Mouse (Mus musculus) MEL (cell line): ENCODE results near the gene Msl1. TPM values are rescaled to one million over a fixed set of nuclear protein-coding genes. Genes with fewer than 3 reads are reported as not detected.

ENCODE experiments used
- DNase-seq: peaks from one replicate; pipeline ENCODE4 v3.0.0; 2011; ENCODE audit warnings: low read depth, low spot score
- H3K27ac ChIP-seq: 2 replicates; pipeline ENCODE4 v1.5.1; 2012; ENCODE audit warnings: low read depth, mild to moderate bottlenecking, control low read depth, low read length, moderate library complexity; ENCODE audit not compliant: control insufficient read depth
- H3K27me3 ChIP-seq, 2 experiments: fragments of 150-350 bp in 1 of 2; sonication (generic) in 1 of 2; 2 replicates each; pipeline ENCODE4 v1.6.1; 2012; ENCODE audit warnings: low read length in 2 of 2, mild to moderate bottlenecking in 2 of 2, improper control_type of control experiment in 1 of 2, moderate library complexity in 1 of 2; ENCODE audit not compliant: insufficient read depth in 2 of 2, control insufficient read depth in 1 of 2
- H3K36me3 ChIP-seq, 2 experiments: 2 replicates each; pipeline ENCODE4 v1.6.1; 2012 to 2014; ENCODE audit warnings: low read length in 2 of 2, improper control_type of control experiment in 1 of 2, inconsistent platforms in 1 of 2, mild to moderate bottlenecking in 1 of 2; ENCODE audit not compliant: insufficient read depth in 2 of 2, control insufficient read depth in 1 of 2
- H3K4me1 ChIP-seq, 2 experiments: fragments of 150-350 bp in 1 of 2; sonication (generic) in 1 of 2; 2 replicates each; pipeline ENCODE4 v1.6.1; 2012; ENCODE audit warnings: low read length in 2 of 2, improper control_type of control experiment in 1 of 2, mild to moderate bottlenecking in 1 of 2; ENCODE audit not compliant: insufficient read depth in 2 of 2, control insufficient read depth in 1 of 2
- H3K4me3 ChIP-seq, 2 experiments: fragments of 150-350 bp in 1 of 2; sonication (generic) in 1 of 2; 2 replicates each; pipeline ENCODE4 v1.5.1; 2012; ENCODE audit warnings: low read depth in 2 of 2, low read length in 2 of 2, mild to moderate bottlenecking in 2 of 2, moderate library complexity in 2 of 2, control low read depth in 1 of 2, improper control_type of control experiment in 1 of 2; ENCODE audit not compliant: control insufficient read depth in 1 of 2, insufficient read depth in 1 of 2
- H3K79me2 ChIP-seq: 2 replicates; pipeline ENCODE4 v1.6.1; 2012; ENCODE audit warnings: mild to moderate bottlenecking, low read length, moderate library complexity; ENCODE audit not compliant: control insufficient read depth, poor library complexity, insufficient read depth
- H3K9ac ChIP-seq: 2 replicates; pipeline ENCODE4 v1.6.1; 2012; ENCODE audit warnings: low read depth, mild to moderate bottlenecking, control low read depth, low read length, moderate library complexity; ENCODE audit not compliant: control insufficient read depth, poor library complexity, severe bottlenecking
- H3K9me3 ChIP-seq: fragments of 150-350 bp; sonication (generic); replicated peaks from 2 replicates; pipeline ENCODE4 v1.6.1; 2012; ENCODE audit warnings: mild to moderate bottlenecking, low read length, improper control_type of control experiment, moderate library complexity; ENCODE audit not compliant: insufficient read depth
- CHD1 ChIP-seq: IDR thresholded peaks from 2 replicates; pipeline ENCODE4 v1.6.1; 2012; ENCODE audit warnings: low read depth, mild to moderate bottlenecking, inconsistent platforms, low read length, improper control_type of control experiment
- CTCF ChIP-seq, 3 experiments: IDR thresholded peaks in 2 of 3; conservative IDR thresholded peaks in 1 of 3; 2 replicates each; pipeline ENCODE4 v1.5.1; 2011 to 2012; ENCODE audit warnings: low read length in 3 of 3, low read depth in 2 of 3, mild to moderate bottlenecking in 2 of 3, improper control_type of control experiment in 1 of 3, inconsistent platforms in 1 of 3, mixed read lengths in 1 of 3, moderate library complexity in 1 of 3; ENCODE audit not compliant: control insufficient read depth in 1 of 3, insufficient read depth in 1 of 3, poor library complexity in 1 of 3, severe bottlenecking in 1 of 3
- E2F4 ChIP-seq: IDR thresholded peaks from 2 replicates; pipeline ENCODE4 v1.6.1; 2011; ENCODE audit warnings: low read depth, low read length, improper control_type of control experiment, borderline replicate concordance
- ELF1 ChIP-seq: IDR thresholded peaks from 2 replicates; pipeline ENCODE4 v1.6.1; 2014; ENCODE audit warnings: low read depth, mild to moderate bottlenecking, inconsistent platforms, low read length, improper control_type of control experiment, moderate library complexity
- EP300 ChIP-seq, 2 experiments: IDR thresholded peaks; 2 replicates each; pipeline ENCODE4 v1.6.1; 2011; ENCODE audit warnings: improper control_type of control experiment in 2 of 2, low read length in 2 of 2, low read depth in 1 of 2, mild to moderate bottlenecking in 1 of 2
- ETS1 ChIP-seq: IDR thresholded peaks from 2 replicates; pipeline ENCODE4 v1.6.1; 2012; ENCODE audit warnings: low read depth, mild to moderate bottlenecking, inconsistent platforms, low read length, improper control_type of control experiment, moderate library complexity
- GATA1 ChIP-seq: IDR thresholded peaks from 2 replicates; pipeline ENCODE4 v1.6.1; 2011; ENCODE audit warnings: low read depth, low read length, improper control_type of control experiment
- HCFC1 ChIP-seq: IDR thresholded peaks from 2 replicates; pipeline ENCODE4 v1.6.1; 2012; ENCODE audit warnings: low read depth, mild to moderate bottlenecking, inconsistent platforms, low read length, improper control_type of control experiment, moderate library complexity
- JUND ChIP-seq: IDR thresholded peaks from 2 replicates; pipeline ENCODE4 v1.6.1; 2011; ENCODE audit warnings: low read depth, mild to moderate bottlenecking, improper control_type of control experiment, low read length
- KAT2A ChIP-seq: conservative IDR thresholded peaks from 2 replicates; pipeline ENCODE4 v1.6.1; 2012; ENCODE audit warnings: low read depth, low read length, improper control_type of control experiment, inconsistent platforms
- MAFK ChIP-seq: IDR thresholded peaks from 2 replicates; pipeline ENCODE4 v1.6.1; 2011; ENCODE audit warnings: low read depth, mild to moderate bottlenecking, low read length, improper control_type of control experiment, borderline replicate concordance
- MAX ChIP-seq: IDR thresholded peaks from 2 replicates; pipeline ENCODE4 v1.6.1; 2011; ENCODE audit warnings: low read length, improper control_type of control experiment
- MEF2A ChIP-seq: IDR thresholded peaks from 2 replicates; pipeline ENCODE4 v1.6.1; 2014; ENCODE audit warnings: low read depth, mild to moderate bottlenecking, inconsistent platforms, low read length, improper control_type of control experiment; ENCODE audit not compliant: poor library complexity, insufficient replicate concordance, severe bottlenecking; ENCODE audit errors: extremely low read depth
- MXI1 ChIP-seq: IDR thresholded peaks from 2 replicates; pipeline ENCODE4 v1.6.1; 2011; ENCODE audit warnings: mild to moderate bottlenecking, low read depth, low read length, improper control_type of control experiment
- MYC ChIP-seq: IDR thresholded peaks from 2 replicates; pipeline ENCODE4 v1.6.1; 2011; ENCODE audit warnings: low read depth, mild to moderate bottlenecking, low read length, improper control_type of control experiment, moderate library complexity
- POLR2A ChIP-seq, 2 experiments: IDR thresholded peaks; 2 replicates each; pipeline ENCODE4 v1.6.1; 2011 to 2012; ENCODE audit warnings: low read length in 2 of 2, mild to moderate bottlenecking in 2 of 2, control low read depth in 1 of 2, improper control_type of control experiment in 1 of 2, low read depth in 1 of 2, moderate library complexity in 1 of 2; ENCODE audit not compliant: control insufficient read depth in 1 of 2, insufficient read depth in 1 of 2, poor library complexity in 1 of 2
- POLR2AphosphoS2 ChIP-seq: IDR thresholded peaks from 2 replicates; pipeline ENCODE4 v1.6.1; 2011; ENCODE audit warnings: low read length, improper control_type of control experiment
- POLR2AphosphoS5 ChIP-seq: IDR thresholded peaks from 2 replicates; pipeline ENCODE4 v1.6.1; 2012; ENCODE audit warnings: low read depth, borderline replicate concordance, mild to moderate bottlenecking, inconsistent platforms, low read length, moderate library complexity, mixed read lengths
- RAD21 ChIP-seq: IDR thresholded peaks from 2 replicates; pipeline ENCODE4 v1.6.1; 2011; ENCODE audit warnings: mild to moderate bottlenecking, low read depth, low read length, improper control_type of control experiment
- SIN3A ChIP-seq: IDR thresholded peaks from 2 replicates; pipeline ENCODE4 v1.6.1; 2012; ENCODE audit warnings: low read length, improper control_type of control experiment, inconsistent platforms
- TBP ChIP-seq: IDR thresholded peaks from 2 replicates; pipeline ENCODE4 v1.8.0; 2011; ENCODE audit warnings: low read depth, low read length, improper control_type of control experiment
- TCF12 ChIP-seq: IDR thresholded peaks from 2 replicates; pipeline ENCODE4 v1.6.1; 2014; ENCODE audit warnings: low read depth, mild to moderate bottlenecking, inconsistent platforms, low read length, improper control_type of control experiment, moderate library complexity
- UBTF ChIP-seq: IDR thresholded peaks from 2 replicates; pipeline ENCODE4 v1.6.1; 2012; ENCODE audit warnings: low read depth, mild to moderate bottlenecking, inconsistent platforms, low read length, improper control_type of control experiment, moderate library complexity, borderline replicate concordance; ENCODE audit not compliant: insufficient read depth
- USF1 ChIP-seq: IDR thresholded peaks from 2 replicates; pipeline ENCODE4 v1.6.1; 2014; ENCODE audit warnings: low read depth, mild to moderate bottlenecking, inconsistent platforms, low read length, improper control_type of control experiment, moderate library complexity
- USF2 ChIP-seq, 2 experiments: IDR thresholded peaks; 2 replicates each; pipeline ENCODE4 v1.6.1; 2011 to 2012; ENCODE audit warnings: improper control_type of control experiment in 2 of 2, low read length in 2 of 2, borderline replicate concordance in 1 of 2, inconsistent platforms in 1 of 2, low read depth in 1 of 2, mild to moderate bottlenecking in 1 of 2; ENCODE audit not compliant: insufficient read depth in 1 of 2
- ZC3H11A ChIP-seq: IDR thresholded peaks from 2 replicates; pipeline ENCODE4 v1.6.1; 2012; ENCODE audit warnings: low read depth, mild to moderate bottlenecking, inconsistent platforms, low read length, improper control_type of control experiment
- ZMIZ1 ChIP-seq: IDR thresholded peaks from 2 replicates; pipeline ENCODE4 v1.6.1; 2012; ENCODE audit warnings: low read depth, mild to moderate bottlenecking, inconsistent platforms, low read length, improper control_type of control experiment, moderate library complexity
- polyA plus RNA-seq, 2 experiments: library from polyadenylated mRNA; stranded (reverse) in 1 of 2; unstranded in 1 of 2; fragments of >175 nt in 1 of 2; fragments of >200 nt in 1 of 2; gene quantifications; 2 replicates each; pipeline versions ENCODE4 v1.2.1 to v1.2.4; 2012; ENCODE audit warnings: low replicate concordance in 2 of 2, low read depth in 1 of 2; ENCODE audit not compliant: insufficient read length in 2 of 2, insufficient read depth in 1 of 2, missing spikeins in 1 of 2
- total RNA-seq: library from RNA; depleted of rRNA; stranded (reverse); fragments of 300-350 nt; gene quantifications from 2 replicates; pipeline ENCODE4 v1.2.3, GENCODE M21; 2012

Gene Msl1
- total and polyA plus RNA-seq, 3 experiments, result 37.1 to 49.4 TPM; not detected in 1

- H3K79me2 ChIP-seq, result no peaks in the 10 kb centered on the region; the same call in 1 of the 2 replicates
- TF ChIP-seq POLR2AphosphoS5 (peak; percentile 15; the same call in 1 of the 2 replicates), EP300 (IDR thresholded peaks at IDR 0.05; ENCODE audit: low read depth in 1 of 2, low read length in 2 of 2) (peak; percentile 23 to 56; a peak in 2 of 4 replicates), TBP (peak; percentile 19; the same call in 1 of the 2 replicates), E2F4 (no peak), TCF12 (0 out of 2 replicates have a peak, but pooled peaks have one; percentile 10), GATA1 (peak; percentile 79), MYC (peak; percentile 99), POLR2AphosphoS2 (0 out of 2 replicates have a peak, but pooled peaks have one; percentile 18), JUND (peak; percentile 85; the same call in 1 of the 2 replicates), ETS1 (peak; percentile 74), MXI1 (peak; percentile 97), MAX (peak; percentile 98), USF1 (peak; percentile 50; the same call in 1 of the 2 replicates), SIN3A (peak; percentile 63), KAT2A (no peak), MAFK (no peak)
- H3K4me1 ChIP-seq, result peaks cover 32 to 57% of the 10 kb centered on the region in 2 experiments
- H3K36me3 ChIP-seq, result peaks cover 0 to 39% of the 10 kb centered on the region in 2 experiments; a peak in 2 of 4 replicates
- H3K27me3 ChIP-seq, result no peaks in the 10 kb centered on the region
- no peaks in the 10 kb centered on the region for H3K9me3 ChIP-seq
- H3K4me3 ChIP-seq, result no peak overlapping the region
- H3K9ac ChIP-seq, result peak overlapping the region; percentile 59
- peak; percentile 88 for DNase-seq
- H3K27ac ChIP-seq, result peak overlapping the region; percentile 89
These were observed 22.6 kb upstream of the Msl1 start for GRCm38 (mm10) chr11:98772667-98773171.

- Histone ChIP-seq H3K27me3 (no peaks in the 10 kb centered on the region), H3K36me3 (peaks cover 0 to 29% of the 10 kb centered on the region in 2 experiments; a peak in 2 of 4 replicates), H3K4me3 (peak overlapping the region; percentile 38 to 41), H3K27ac (peak overlapping the region; percentile 89), H3K79me2 (no peaks in the 10 kb centered on the region; the same call in 1 of the 2 replicates), H3K4me1 (peaks cover 24 to 49% of the 10 kb centered on the region in 2 experiments), H3K9ac (peak overlapping the region; percentile 59), H3K9me3 (no peaks in the 10 kb centered on the region)
- DNase-seq, result peak; percentile 100
- no peak for TF ChIP-seq CTCF (IDR thresholded peaks at IDR 0.05 in 2 of 3, conservative IDR thresholded peaks at IDR 0.05 in 1 of 3; ENCODE audit: control insufficient read depth in 1 of 3, insufficient read depth in 1 of 3, low read depth in 2 of 3, low read length in 3 of 3, poor library complexity in 1 of 3, severe bottlenecking in 1 of 3)
- peak; percentile 99 for TF ChIP-seq MAX
- TF ChIP-seq MEF2A, result no peak
- peak; percentile 100 for TF ChIP-seq MYC
- no peak for TF ChIP-seq ZMIZ1
- no peak for TF ChIP-seq ZC3H11A
- TF ChIP-seq GATA1, result no peak
- TF ChIP-seq POLR2AphosphoS5, result no peak
- TF ChIP-seq UBTF, result no peak
- TF ChIP-seq USF2 (IDR thresholded peaks at IDR 0.05; ENCODE audit: borderline replicate concordance in 1 of 2, insufficient read depth in 1 of 2, low read depth in 1 of 2, low read length in 2 of 2), result peak in 1 of 2 experiments; percentile 43; a peak in 1 of 4 replicates
- no peak for TF ChIP-seq CHD1
- no peak for TF ChIP-seq E2F4
- TF ChIP-seq MAFK, result no peak
- peak; percentile 89 for TF ChIP-seq ELF1
- TF ChIP-seq POLR2A (IDR thresholded peaks at IDR 0.05; ENCODE audit: control insufficient read depth in 1 of 2, insufficient read depth in 1 of 2, low read depth in 1 of 2, low read length in 2 of 2, poor library complexity in 1 of 2), result peak; percentile 28 to 63; a peak in 1 of 4 replicates
- peak; percentile 100 for TF ChIP-seq SIN3A
- peak; percentile 90 for TF ChIP-seq ETS1
- peak; percentile 63 for TF ChIP-seq HCFC1
- no peak for TF ChIP-seq JUND
- no peak for TF ChIP-seq RAD21
- TF ChIP-seq POLR2AphosphoS2, result no peak
These were observed 21.6 kb upstream of the Msl1 start for GRCm38 (mm10) chr11:98773635-98774295.
